Mouse (Mus musculus): ENCODE data around the gene Zfpm1. TPM values are rescaled to one million over a fixed set of nuclear protein-coding genes. Genes with fewer than 3 reads are reported as not detected.

The Zfpm1 gene
- polyA plus RNA-seq, 1 experiment from 2014 or later, result 0.88 TPM

DNA sequence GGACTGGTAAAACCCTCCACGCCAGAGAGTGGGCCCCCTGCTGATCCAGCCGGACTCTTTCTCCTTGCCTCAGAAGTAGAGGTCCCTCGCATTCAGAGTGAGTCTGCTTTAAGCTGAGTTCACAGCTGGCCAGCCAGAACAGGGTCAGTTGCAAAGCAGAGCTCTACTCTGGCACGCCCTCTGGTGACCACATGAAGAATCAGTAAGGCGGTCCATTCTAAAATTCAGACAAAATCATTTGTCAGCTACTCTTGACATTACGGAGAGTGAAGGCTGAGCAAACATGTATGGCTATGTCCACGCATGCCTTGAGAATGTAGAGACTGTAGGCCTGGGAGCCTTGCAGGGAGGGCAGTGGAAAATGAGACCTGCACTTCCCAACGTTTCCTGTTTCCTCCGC is 87.7 kb downstream of the Zfpm1 start:
- Histone ChIP-seq H3K36me3 (replicated peaks) (no peaks in the 10 kb centered on the region), H3K4me1 (peaks cover 9% of the 10 kb centered on the region), H3K9me3 (no peaks in the 10 kb centered on the region), H3K4me3 (no peak overlapping the region), H3K27me3 (ENCODE audit: poor library complexity, severe bottlenecking) (no peaks in the 10 kb centered on the region), H3K27ac (no peak overlapping the region)
- WGBS, result 15% methylated on average over 9 of the region's 9 CpGs
- DNase-seq (ENCODE audit: extremely low spot score, low spot score), result peak; percentile 72

DNA sequence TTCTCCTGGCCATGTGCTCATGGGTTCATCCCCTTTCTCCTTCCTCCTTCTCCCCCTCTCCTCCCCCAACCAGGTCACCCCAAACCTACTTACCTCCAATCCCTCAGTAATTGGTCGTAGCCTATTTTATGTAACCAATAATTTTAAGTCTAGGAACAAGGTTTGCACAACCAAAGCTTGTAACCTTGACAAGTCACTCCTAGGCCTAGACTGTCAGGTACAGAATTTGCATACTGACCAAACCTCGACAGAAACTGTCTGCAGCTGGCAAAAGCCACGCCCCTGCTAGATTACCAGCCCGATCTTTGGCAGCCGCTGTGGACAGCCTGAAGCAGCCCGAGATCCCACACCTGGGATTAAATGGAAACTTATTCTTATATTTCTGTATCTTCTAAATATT is 89.8 kb downstream of the Zfpm1 start:
- Histone ChIP-seq H3K36me3 (replicated peaks) (no peaks in the 10 kb centered on the region), H3K4me3 (no peak overlapping the region), H3K9me3 (no peaks in the 10 kb centered on the region), H3K27ac (no peak overlapping the region), H3K27me3 (ENCODE audit: poor library complexity, severe bottlenecking) (no peaks in the 10 kb centered on the region), H3K4me1 (peaks cover 25% of the 10 kb centered on the region)
- DNase-seq (ENCODE audit: extremely low spot score, low spot score), result no peak
- WGBS, result 80% methylated on average over 6 of the region's 6 CpGs

DNA sequence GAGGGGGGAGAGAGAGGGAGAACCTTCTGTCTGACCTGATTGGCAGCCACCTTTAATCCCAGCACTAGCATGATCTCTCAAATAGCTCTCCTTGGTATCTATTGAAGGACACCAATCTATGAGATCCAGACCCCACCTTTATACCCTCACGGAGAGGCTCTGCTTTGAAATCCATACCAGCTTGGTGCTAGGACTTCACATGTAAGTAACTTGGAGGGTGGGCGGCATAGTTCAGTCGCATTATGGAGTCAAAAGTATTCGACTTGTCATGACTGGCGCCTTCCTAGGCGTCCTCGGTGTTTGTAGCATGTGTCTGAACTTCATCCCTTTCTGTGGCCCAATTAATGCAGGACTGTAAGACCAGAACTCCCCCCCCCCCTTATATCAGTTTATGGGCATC is 93.4 kb downstream of the Zfpm1 start:
- H3K27ac ChIP-seq, result no peak overlapping the region
- H3K9me3 ChIP-seq, result no peaks in the 10 kb centered on the region
- WGBS, result 91% methylated on average over 7 of the region's 7 CpGs
- H3K27me3 ChIP-seq (ENCODE audit: poor library complexity, severe bottlenecking), result no peaks in the 10 kb centered on the region
- H3K36me3 ChIP-seq (replicated peaks), result peaks cover 26% of the 10 kb centered on the region
- DNase-seq (ENCODE audit: extremely low spot score, low spot score), result no peak
- H3K4me3 ChIP-seq, result peak overlapping the region; percentile 89
- H3K4me1 ChIP-seq, result peaks cover 32% of the 10 kb centered on the region

DNA sequence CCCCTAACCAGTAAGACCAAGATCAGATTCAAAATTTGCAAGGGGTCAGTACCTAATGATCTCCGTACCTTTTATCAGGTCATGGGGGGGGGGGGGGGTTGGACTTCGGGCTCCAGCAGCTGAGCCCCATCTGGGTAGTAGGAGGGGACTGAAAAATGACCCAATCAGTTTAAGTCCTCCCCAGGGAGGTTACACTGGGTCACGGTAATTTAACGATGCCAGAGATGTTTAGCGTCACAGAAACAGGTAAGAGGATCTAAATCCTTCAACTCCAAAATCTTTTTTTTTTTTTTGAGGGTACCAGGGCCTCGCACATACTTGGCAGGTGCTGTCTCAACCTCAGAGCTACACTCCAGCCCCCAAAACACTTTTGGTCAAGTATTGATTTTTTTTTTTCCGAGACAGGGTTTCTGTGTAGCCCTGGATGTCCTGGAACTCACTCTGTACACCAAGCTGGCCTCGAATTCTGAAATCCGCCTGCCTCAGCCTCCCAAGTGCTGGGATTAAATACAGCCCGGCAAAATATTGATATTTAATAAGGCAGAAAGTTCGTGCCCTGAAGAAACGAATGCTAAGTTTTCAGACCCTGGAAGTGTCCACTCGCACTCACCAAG is 93.9 kb downstream of the Zfpm1 start:
- Histone ChIP-seq H3K27me3 (ENCODE audit: poor library complexity, severe bottlenecking) (no peaks in the 10 kb centered on the region), H3K27ac (peak overlapping the region; percentile 96), H3K4me3 (peak overlapping the region; percentile 89), H3K9me3 (no peaks in the 10 kb centered on the region), H3K4me1 (peaks cover 32% of the 10 kb centered on the region), H3K36me3 (replicated peaks) (peaks cover 31% of the 10 kb centered on the region)
- 32% methylated on average over 13 of the region's 13 CpGs for WGBS
- no peak for DNase-seq (ENCODE audit: extremely low spot score, low spot score)

DNA sequence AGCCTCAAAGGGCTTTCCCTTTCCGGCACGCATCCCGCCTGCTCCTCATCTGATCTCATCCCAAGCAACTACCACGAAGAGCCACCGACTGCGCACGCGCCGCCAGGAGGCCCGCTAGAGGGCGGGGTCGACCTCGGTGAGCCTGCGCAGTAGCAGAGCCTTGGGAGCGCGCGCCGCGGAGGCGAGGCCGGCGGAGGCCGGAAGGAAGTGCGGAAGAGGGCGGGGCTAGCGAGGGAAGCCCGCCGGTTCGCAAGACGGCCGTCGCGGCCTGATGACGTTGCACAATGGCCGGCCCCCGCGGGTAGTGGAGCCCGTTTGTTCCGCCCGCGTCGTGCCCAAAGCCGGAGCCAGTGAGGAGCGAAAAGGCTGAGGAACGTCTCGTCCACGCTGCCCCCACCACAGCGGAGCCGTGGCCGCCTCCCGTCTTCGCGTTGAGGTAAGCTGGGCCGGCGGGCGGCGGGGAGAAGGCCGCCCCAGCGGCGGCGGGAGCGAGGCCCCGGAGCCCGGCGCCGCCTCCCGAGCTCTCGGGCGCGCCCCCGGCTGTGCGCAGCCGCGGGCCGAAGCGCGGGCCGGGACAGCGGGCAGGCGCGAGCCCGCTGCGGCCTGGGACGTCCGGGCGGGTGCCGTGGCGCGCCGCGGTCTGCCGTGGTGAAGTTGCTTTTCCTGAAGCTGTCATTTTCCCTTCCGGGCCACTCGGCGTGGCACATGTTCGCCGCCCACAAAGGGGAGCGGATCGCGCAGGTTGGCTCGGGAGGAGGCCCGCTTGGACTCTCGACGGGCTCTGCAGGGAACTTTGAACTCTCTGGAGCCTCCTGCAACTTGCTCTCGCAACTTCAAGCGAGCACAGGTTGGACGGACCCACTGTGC is 94.7 kb downstream of the Zfpm1 start, which contains the start of gene Zc3h18:
TSS of gene Zc3h18 (plus strand) at position 245 of the 867 bp plus-strand sequence.
- peak within 1 kb of the TSS; percentile 96 for H3K27ac ChIP-seq
- no peaks in the 10 kb centered on the region for H3K27me3 ChIP-seq (ENCODE audit: poor library complexity, severe bottlenecking)
- no peaks in the 10 kb centered on the region for H3K9me3 ChIP-seq
- WGBS, result under 1% methylated on average over 107 of the region's 107 CpGs
- peak; percentile 99 for DNase-seq (ENCODE audit: extremely low spot score, low spot score)
- H3K4me3 ChIP-seq, result peak within 1 kb of the TSS; percentile 89
- H3K36me3 ChIP-seq (replicated peaks), result peaks cover 39% of the 10 kb centered on the region
- H3K4me1 ChIP-seq, result peaks cover 32% of the 10 kb centered on the region

DNA sequence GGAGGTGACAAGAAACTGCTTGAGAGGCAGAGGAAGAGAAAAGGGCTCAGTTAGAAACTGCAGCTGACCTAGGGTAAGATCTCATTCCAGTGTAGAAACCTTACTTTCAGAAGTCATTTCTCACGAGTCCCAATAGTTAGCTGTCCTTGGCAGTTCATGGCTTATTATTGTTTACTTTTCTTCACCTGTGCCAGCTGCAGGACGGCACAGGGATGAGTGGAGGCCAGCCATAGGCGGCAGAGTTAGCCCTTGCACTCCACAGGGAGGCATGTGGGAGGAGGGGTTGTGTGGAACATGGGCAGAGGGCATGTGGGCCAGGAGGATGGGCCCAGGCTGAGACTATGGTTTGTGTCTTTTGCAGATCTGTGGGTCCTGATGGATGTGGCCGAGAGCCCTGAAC is 101.1 kb downstream of the Zfpm1 start:
- Histone ChIP-seq H3K27ac (no peak overlapping the region), H3K27me3 (ENCODE audit: poor library complexity, severe bottlenecking) (no peaks in the 10 kb centered on the region), H3K4me3 (no peak overlapping the region), H3K9me3 (no peaks in the 10 kb centered on the region), H3K4me1 (peaks cover 6% of the 10 kb centered on the region), H3K36me3 (replicated peaks) (peaks cover 98% of the 10 kb centered on the region)
- DNase-seq (ENCODE audit: extremely low spot score, low spot score), result no peak
- 84% methylated on average over 4 of the region's 4 CpGs for WGBS

Other genes starting within 250 kb of the Zfpm1 start
- not detected in 2 replicates for gene Trhr2, start 78.6 kb downstream of the Zfpm1 start, polyA plus RNA-seq (2016; fragmentation: Nextera tagmentation; extraction: Ambion mirVana)
- 73.2 and 81.1 TPM in 2 replicates for gene Zc3h18, start 94.5 kb downstream of the Zfpm1 start, polyA plus RNA-seq (2016; fragmentation: Nextera tagmentation; extraction: Ambion mirVana)
- gene Il17c, start 139.9 kb downstream of the Zfpm1 start, polyA plus RNA-seq (2016; fragmentation: Nextera tagmentation; extraction: Ambion mirVana), result 0.21 TPM in 1 of 2 replicates, not detected in the other
- gene Cyba, start 150.8 kb downstream of the Zfpm1 start, polyA plus RNA-seq (2016; fragmentation: Nextera tagmentation; extraction: Ambion mirVana), result 70.0 and 75.7 TPM in 2 replicates
- 52.1 and 54.2 TPM in 2 replicates for gene Mvd, start 161.3 kb downstream of the Zfpm1 start, polyA plus RNA-seq (2016; fragmentation: Nextera tagmentation; extraction: Ambion mirVana)
- 0.18 and 0.22 TPM in 2 replicates for gene Snai3, start 178.6 kb downstream of the Zfpm1 start, polyA plus RNA-seq (2016; fragmentation: Nextera tagmentation; extraction: Ambion mirVana)
- 31.0 and 33.0 TPM in 2 replicates for gene Rnf166, start 193.9 kb downstream of the Zfpm1 start, polyA plus RNA-seq (2016; fragmentation: Nextera tagmentation; extraction: Ambion mirVana)
- gene Ctu2, start 194.0 kb downstream of the Zfpm1 start, polyA plus RNA-seq (2016; fragmentation: Nextera tagmentation; extraction: Ambion mirVana), result 84.7 and 89.1 TPM in 2 replicates